Mouse (Mus musculus): ENCODE measurements around the gene Ntrk3. TPM values are rescaled to one million over a fixed set of nuclear protein-coding genes. Genes with fewer than 3 reads are reported as not detected.

The Ntrk3 gene
- polyA plus RNA-seq, 1 experiment, result 75.7 TPM

DNA sequence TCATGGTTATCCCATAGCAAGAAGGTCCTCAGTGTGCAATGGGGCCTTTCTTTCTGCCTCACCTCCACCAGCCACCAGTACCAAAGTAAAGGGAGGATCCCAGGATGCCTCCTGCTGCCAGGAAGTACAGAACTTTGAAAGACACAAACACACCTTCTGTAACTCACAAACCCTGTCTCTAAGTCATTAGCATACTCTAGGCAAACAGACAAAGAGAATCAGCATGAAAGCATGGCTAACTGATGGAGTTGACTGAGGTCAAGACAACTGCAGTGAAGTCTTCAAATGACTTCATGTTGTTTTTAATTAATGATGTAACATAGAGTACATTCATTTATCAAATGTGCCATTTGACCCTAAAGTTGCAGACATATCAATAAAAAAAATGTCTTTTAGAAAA lies 339.4 kb downstream of the Ntrk3 start:
- H3K4me1 ChIP-seq (ENCODE audit: control insufficient read depth, insufficient read depth, low read length), result peaks cover 13% of the 10 kb centered on the region
- no peak overlapping the region for H3K4me3 ChIP-seq (ENCODE audit: insufficient read depth, low read length)
- no peak overlapping the region for H3K27ac ChIP-seq (ENCODE audit: insufficient read depth, low read length)
- TF ChIP-seq CTCF (IDR thresholded peaks at IDR 0.05; ENCODE audit: extremely low read depth, insufficient read depth, low read length), result no peak

DNA sequence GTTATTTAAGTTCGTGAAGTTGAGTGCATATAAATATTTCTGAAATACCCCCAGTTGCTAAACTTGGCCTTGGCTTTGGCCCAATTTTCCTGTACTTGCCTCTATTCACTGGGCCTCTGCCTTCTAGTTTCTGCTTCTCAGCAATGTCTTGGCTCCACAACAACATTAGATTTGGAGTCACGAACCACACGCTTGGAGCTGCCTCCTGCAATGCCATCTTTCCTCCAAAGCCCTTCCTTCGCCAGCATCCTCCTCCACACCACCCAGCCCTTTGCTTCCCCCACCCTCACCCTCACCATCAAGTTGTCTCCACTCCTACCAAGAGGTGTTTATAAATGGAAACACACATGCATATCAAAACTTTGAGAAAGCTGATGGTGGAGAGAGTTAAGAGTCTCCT lies 340.6 kb downstream of the Ntrk3 start:
- no peak overlapping the region for H3K4me3 ChIP-seq (ENCODE audit: insufficient read depth, low read length)
- TF ChIP-seq POLR2A (IDR thresholded peaks at IDR 0.05; ENCODE audit: extremely low read depth, insufficient read depth, low read length) (no peak), CTCF (IDR thresholded peaks at IDR 0.05; ENCODE audit: extremely low read depth, insufficient read depth, low read length) (no peak)
- H3K4me1 ChIP-seq (ENCODE audit: control insufficient read depth, insufficient read depth, low read length), result peaks cover 10% of the 10 kb centered on the region
- H3K27ac ChIP-seq (ENCODE audit: insufficient read depth, low read length), result no peak overlapping the region

DNA sequence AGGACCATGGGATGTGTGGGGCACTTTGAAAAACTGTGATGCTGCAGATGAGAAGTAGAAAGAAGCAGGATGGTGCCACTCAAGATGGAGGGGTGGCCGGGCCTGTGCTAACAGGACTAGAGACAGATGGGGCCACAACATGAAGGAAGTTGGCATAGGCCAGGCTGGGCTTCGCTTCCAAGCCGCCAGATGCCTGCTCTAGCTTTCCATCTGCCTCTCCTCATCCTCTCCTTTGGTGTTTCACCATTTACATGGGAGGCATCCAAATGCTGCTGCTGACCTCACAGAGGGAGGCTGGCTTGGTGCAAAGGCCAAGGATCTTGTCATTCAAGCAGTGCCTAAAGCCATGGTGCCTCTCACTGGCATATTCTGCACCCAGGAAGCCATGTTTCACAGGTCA lies 347.8 kb downstream of the Ntrk3 start:
- Histone ChIP-seq H3K27ac (ENCODE audit: insufficient read depth, low read length) (no peak overlapping the region), H3K4me1 (ENCODE audit: control insufficient read depth, insufficient read depth, low read length) (no peaks in the 10 kb centered on the region; the same call in 1 of the 2 replicates), H3K4me3 (ENCODE audit: insufficient read depth, low read length) (no peak overlapping the region)
- no peak for TF ChIP-seq POLR2A (IDR thresholded peaks at IDR 0.05; ENCODE audit: extremely low read depth, insufficient read depth, low read length)
- no peak for TF ChIP-seq CTCF (IDR thresholded peaks at IDR 0.05; ENCODE audit: extremely low read depth, insufficient read depth, low read length)

DNA sequence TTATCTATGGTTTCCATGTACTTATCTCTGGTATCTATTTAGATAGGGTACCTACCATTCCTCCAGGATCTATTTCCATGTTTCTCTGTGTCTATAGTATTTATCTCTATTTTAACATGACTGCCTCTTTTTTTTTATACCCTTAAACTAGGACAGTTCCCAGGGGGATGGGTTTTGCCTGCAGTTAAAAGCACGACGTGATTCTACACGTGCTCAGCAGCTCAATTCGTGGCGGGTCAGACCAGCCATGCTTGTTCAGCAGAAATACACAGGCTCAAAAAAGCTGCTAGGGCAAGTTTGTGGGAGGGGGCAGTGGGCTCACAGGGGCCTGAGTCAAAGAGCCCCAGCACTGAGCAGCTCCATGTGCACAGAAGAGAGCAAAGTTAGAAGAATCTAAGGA lies 349.7 kb downstream of the Ntrk3 start:
- H3K4me3 ChIP-seq (ENCODE audit: insufficient read depth, low read length), result no peak overlapping the region
- no peaks in the 10 kb centered on the region; the same call in 1 of the 2 replicates for H3K4me1 ChIP-seq (ENCODE audit: control insufficient read depth, insufficient read depth, low read length)
- no peak overlapping the region for H3K27ac ChIP-seq (ENCODE audit: insufficient read depth, low read length)
- no peak for TF ChIP-seq CTCF (IDR thresholded peaks at IDR 0.05; ENCODE audit: extremely low read depth, insufficient read depth, low read length)
- no peak for TF ChIP-seq POLR2A (IDR thresholded peaks at IDR 0.05; ENCODE audit: extremely low read depth, insufficient read depth, low read length)

DNA sequence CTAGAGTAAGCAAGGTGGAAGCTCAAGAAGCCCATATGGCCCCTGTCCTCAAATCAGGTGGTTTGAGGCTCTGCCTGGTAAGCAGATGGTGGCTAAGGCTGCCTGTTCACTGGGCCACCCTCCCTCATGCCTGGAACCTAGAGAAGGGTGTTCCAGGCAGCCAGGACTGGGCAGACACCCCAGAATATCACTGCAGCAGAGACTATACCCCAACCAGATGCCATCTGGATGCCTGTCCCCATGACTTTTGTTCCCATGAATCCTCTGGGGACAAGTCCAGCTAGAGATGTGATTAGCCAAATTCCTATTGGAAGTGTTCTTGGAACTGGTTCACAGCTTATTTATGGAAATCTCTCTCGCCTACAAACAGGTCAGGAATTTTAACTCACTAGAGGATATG lies 351.8 kb downstream of the Ntrk3 start:
- no peak overlapping the region for H3K27ac ChIP-seq (ENCODE audit: insufficient read depth, low read length)
- no peak overlapping the region for H3K4me3 ChIP-seq (ENCODE audit: insufficient read depth, low read length)
- H3K4me1 ChIP-seq (ENCODE audit: control insufficient read depth, insufficient read depth, low read length), result no peaks in the 10 kb centered on the region; the same call in 1 of the 2 replicates
- TF ChIP-seq POLR2A (IDR thresholded peaks at IDR 0.05; ENCODE audit: extremely low read depth, insufficient read depth, low read length) (no peak), CTCF (IDR thresholded peaks at IDR 0.05; ENCODE audit: extremely low read depth, insufficient read depth, low read length) (no peak)

GRCm38 (mm10) chr7:78384111-78384510 lies 353.7 kb downstream of the Ntrk3 start:
- peaks cover 2% of the 10 kb centered on the region; the same call in 1 of the 2 replicates for H3K4me1 ChIP-seq (ENCODE audit: control insufficient read depth, insufficient read depth, low read length)
- no peak overlapping the region for H3K4me3 ChIP-seq (ENCODE audit: insufficient read depth, low read length)
- H3K27ac ChIP-seq (ENCODE audit: insufficient read depth, low read length), result no peak overlapping the region
- TF ChIP-seq POLR2A (IDR thresholded peaks at IDR 0.05; ENCODE audit: extremely low read depth, insufficient read depth, low read length), result no peak

GRCm38 (mm10) chr7:78382126-78382525 lies 355.7 kb downstream of the Ntrk3 start:
- no peak overlapping the region for H3K27ac ChIP-seq (ENCODE audit: insufficient read depth, low read length)
- H3K4me3 ChIP-seq (ENCODE audit: insufficient read depth, low read length), result no peak overlapping the region
- TF ChIP-seq CTCF (IDR thresholded peaks at IDR 0.05; ENCODE audit: extremely low read depth, insufficient read depth, low read length) (no peak), POLR2A (IDR thresholded peaks at IDR 0.05; ENCODE audit: extremely low read depth, insufficient read depth, low read length) (no peak)
- peaks cover 2% of the 10 kb centered on the region; the same call in 1 of the 2 replicates for H3K4me1 ChIP-seq (ENCODE audit: control insufficient read depth, insufficient read depth, low read length)

DNA sequence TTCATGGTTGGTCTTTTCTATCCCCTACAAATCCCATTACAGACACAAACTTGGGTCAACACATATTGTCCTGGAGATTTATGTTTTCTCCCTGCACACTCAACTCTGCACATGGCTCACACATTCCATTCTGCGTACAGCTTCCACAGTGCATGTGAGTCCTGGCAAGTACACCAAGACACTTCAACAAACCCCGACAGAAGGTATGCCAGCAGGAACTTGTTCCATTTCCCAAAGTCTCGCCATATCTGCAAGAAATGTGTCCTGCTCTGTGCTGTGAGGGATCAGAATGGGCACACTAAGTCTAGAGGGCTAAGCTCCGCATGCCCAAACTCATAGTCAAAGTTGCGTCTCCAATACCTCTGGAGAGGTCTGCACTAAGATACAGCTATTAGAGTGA lies 358.0 kb downstream of the Ntrk3 start:
- H3K27ac ChIP-seq (ENCODE audit: insufficient read depth, low read length), result no peak overlapping the region
- H3K4me3 ChIP-seq (ENCODE audit: insufficient read depth, low read length), result no peak overlapping the region
- H3K4me1 ChIP-seq (ENCODE audit: control insufficient read depth, insufficient read depth, low read length), result peaks cover 3% of the 10 kb centered on the region
- TF ChIP-seq POLR2A (IDR thresholded peaks at IDR 0.05; ENCODE audit: extremely low read depth, insufficient read depth, low read length) (no peak), CTCF (IDR thresholded peaks at IDR 0.05; ENCODE audit: extremely low read depth, insufficient read depth, low read length) (no peak)

GRCm38 (mm10) chr7:78378306-78378705 lies 359.5 kb downstream of the Ntrk3 start:
- Histone ChIP-seq H3K4me3 (ENCODE audit: insufficient read depth, low read length) (no peak overlapping the region), H3K27ac (ENCODE audit: insufficient read depth, low read length) (no peak overlapping the region), H3K4me1 (ENCODE audit: control insufficient read depth, insufficient read depth, low read length) (peaks cover 3% of the 10 kb centered on the region)
- TF ChIP-seq CTCF (IDR thresholded peaks at IDR 0.05; ENCODE audit: extremely low read depth, insufficient read depth, low read length) (no peak), POLR2A (IDR thresholded peaks at IDR 0.05; ENCODE audit: extremely low read depth, insufficient read depth, low read length) (no peak)

GRCm38 (mm10) chr7:78376875-78377274 lies 360.9 kb downstream of the Ntrk3 start:
- Histone ChIP-seq H3K4me1 (ENCODE audit: control insufficient read depth, insufficient read depth, low read length) (peaks cover 3% of the 10 kb centered on the region), H3K4me3 (ENCODE audit: insufficient read depth, low read length) (no peak overlapping the region), H3K27ac (ENCODE audit: insufficient read depth, low read length) (no peak overlapping the region)
- no peak for TF ChIP-seq CTCF (IDR thresholded peaks at IDR 0.05; ENCODE audit: extremely low read depth, insufficient read depth, low read length)
- no peak for TF ChIP-seq POLR2A (IDR thresholded peaks at IDR 0.05; ENCODE audit: extremely low read depth, insufficient read depth, low read length)
